Comparison of ENCODE assay signal across 8 mouse cellular contexts in genomic region chr15:103552096-103552690, GRCm38 (mm10). TPM values are rescaled to one million over a fixed set of nuclear protein-coding genes. Genes with fewer than 3 reads are reported as not detected.
DNase-seq lines count a peak whose midpoint lies in the region; ATAC-seq lines count a peak whose summit lies in the region.

No protein-coding gene starts in this region.

- ATAC-seq in erythroblast, adult 5-6 weeks (replicated peaks; ENCODE audit: low FRiP score, poor library complexity, severe bottlenecking) = peak; percentile 82; the same call in 1 of the 2 replicates
- peak; percentile 35; the same call in 1 of the 2 replicates for ATAC-seq in kidney, embryonic 14.5 days (ENCODE audit: low FRiP score, low TSS enrichment)
- peak; percentile 66; the same call in 1 of the 2 replicates for ATAC-seq in midbrain, embryonic 13.5 days

- peak; percentile 43 to 49 for DNase-seq in kidney, adult 8-10 months
- no peak for DNase-seq in kidney, adult 18-20 months
- DNase-seq in B cell, adult 2 months = peak; percentile 53 to 59
- peak; percentile 23 for DNase-seq in Muller cell, postnatal 12 days (ENCODE audit: inconsistent ontology term)
- no peak for DNase-seq in urinary bladder, adult 2 months (ENCODE audit: low spot score)

- no peaks in the 10 kb centered on the region for H3K27me3 ChIP-seq in kidney, embryonic 14.5 days (ENCODE audit: control insufficient read depth, insufficient read depth, low read length)
- no peaks in the 10 kb centered on the region for H3K27me3 ChIP-seq in midbrain, embryonic 13.5 days

- no peaks in the 10 kb centered on the region for H3K36me3 ChIP-seq in kidney, embryonic 14.5 days (ENCODE audit: control insufficient read depth, insufficient read depth, low read length)
- H3K36me3 ChIP-seq in midbrain, embryonic 13.5 days = no peaks in the 10 kb centered on the region

- no peak overlapping the region for H3K4me3 ChIP-seq in kidney, embryonic 14.5 days (ENCODE audit: low read length)
- no peak overlapping the region for H3K4me3 ChIP-seq in midbrain, embryonic 13.5 days (replicated peaks)

- H3K27ac ChIP-seq in kidney, embryonic 14.5 days (ENCODE audit: low read depth, low read length) = no peak overlapping the region
- H3K27ac ChIP-seq in midbrain, embryonic 13.5 days = no peak overlapping the region

- no peak overlapping the region for H3K9ac ChIP-seq in kidney, embryonic 14.5 days (ENCODE audit: low read depth, low read length)
- no peak overlapping the region for H3K9ac ChIP-seq in midbrain, embryonic 13.5 days (replicated peaks)

- 48% methylated on average over 3 of the region's 3 CpGs for WGBS in kidney, embryonic 14.5 days
- WGBS in midbrain, embryonic 13.5 days = 45% methylated on average over 3 of the region's 3 CpGs

- H3K4me1 ChIP-seq in kidney, embryonic 14.5 days (ENCODE audit: control insufficient read depth, insufficient read depth, low read length) = no peaks in the 10 kb centered on the region
- H3K4me1 ChIP-seq in midbrain, embryonic 13.5 days (replicated peaks) = no peaks in the 10 kb centered on the region

- no peaks in the 10 kb centered on the region for H3K9me3 ChIP-seq in kidney, embryonic 14.5 days (ENCODE audit: control insufficient read depth, low read length)
- H3K9me3 ChIP-seq in midbrain, embryonic 13.5 days = no peaks in the 10 kb centered on the region

- no peak overlapping the region for H3K4me2 ChIP-seq in kidney, embryonic 14.5 days (replicated peaks; ENCODE audit: low read depth, low read length)
- no peak overlapping the region for H3K4me2 ChIP-seq in midbrain, embryonic 13.5 days (replicated peaks)

RNA-seq across cellular contexts. Expression of gene Glycam1, which starts 12.7 kb away (rescaled TPM):
- not detected in 2 replicates for total RNA-seq in erythroblast, adult 5-6 weeks (2015; ENCODE audit: low replicate concordance)
- total RNA-seq in erythroblast, adult 5-6 weeks (2017; ENCODE audit: low replicate concordance) = not detected in 2 replicates
- polyA plus RNA-seq in kidney, embryonic 14.5 days (2014; fragmentation: Nextera tagmentation; extraction: Ambion mirVana) = not detected in 2 replicates
- polyA plus RNA-seq in midbrain, embryonic 13.5 days (2015; fragmentation: Nextera tagmentation; extraction: Ambion mirVana) = not detected in 2 replicates
- not detected in 2 replicates for polyA plus RNA-seq in urinary bladder, adult 2 months (2012; rRNA removed)

RNA-seq across cellular contexts. Expression of gene Ppp1r1a, which starts 14.4 kb away (rescaled TPM):
- total RNA-seq in erythroblast, adult 5-6 weeks (2015; ENCODE audit: low replicate concordance) = not detected in 2 replicates
- not detected in 2 replicates for total RNA-seq in erythroblast, adult 5-6 weeks (2017; ENCODE audit: low replicate concordance)
- polyA plus RNA-seq in kidney, embryonic 14.5 days (2014; fragmentation: Nextera tagmentation; extraction: Ambion mirVana) = 19.2 and 21.2 TPM in 2 replicates
- 84.8 and 86.8 TPM in 2 replicates for polyA plus RNA-seq in midbrain, embryonic 13.5 days (2015; fragmentation: Nextera tagmentation; extraction: Ambion mirVana)
- 14.6 and 16.4 TPM in 2 replicates for polyA plus RNA-seq in urinary bladder, adult 2 months (2012; rRNA removed)

RNA-seq across cellular contexts. Expression of gene Pde1b, which starts 49.4 kb away (rescaled TPM):
- 1.9 and 4.6 TPM in 2 replicates for total RNA-seq in erythroblast, adult 5-6 weeks (2015; ENCODE audit: low replicate concordance)
- total RNA-seq in erythroblast, adult 5-6 weeks (2017; ENCODE audit: low replicate concordance) = 1.5 and 2.0 TPM in 2 replicates
- 3.1 and 4.9 TPM in 2 replicates for polyA plus RNA-seq in kidney, embryonic 14.5 days (2014; fragmentation: Nextera tagmentation; extraction: Ambion mirVana)
- 67.5 and 70.8 TPM in 2 replicates for polyA plus RNA-seq in midbrain, embryonic 13.5 days (2015; fragmentation: Nextera tagmentation; extraction: Ambion mirVana)
- 12.9 TPM in 2 replicates for polyA plus RNA-seq in urinary bladder, adult 2 months (2012; rRNA removed)

Comparison
In these comparisons a context has a peak if more than half of its experiments do, and no peak if none do; other contexts are left out.
1. DNase-seq: peak in kidney, adult 8-10 months (2 of 2), B cell, adult 2 months (2 of 2) and Muller cell, postnatal 12 days (single experiment); none in kidney, adult 18-20 months (single experiment) and urinary bladder, adult 2 months (single experiment).
2. Peak in every context shown above with its lines, with median percentiles within 50 percentile points of each other: ATAC-seq.